Mouse (Mus musculus) heart, embryonic 10.5 days (tissue): ENCODE measurements around the gene Bap1. TPM values are rescaled to one million over a fixed set of nuclear protein-coding genes. Genes with fewer than 3 reads are reported as not detected.

Experiments used
- DNase-seq: peaks from one replicate; pipeline ENCODE4 v3.0.0-alpha.2; 2017; ENCODE audit warnings: low spot score
- H3K27ac ChIP-seq: fragments of 300-500 bp; sonication (generic); 2 replicates; pipeline ENCODE4 v1.5.1; 2016; ENCODE audit warnings: mild to moderate bottlenecking
- H3K27me3 ChIP-seq: fragments of 300-500 bp; sonication (generic); 2 replicates; pipeline ENCODE4 v1.6.1; 2016; ENCODE audit warnings: mild to moderate bottlenecking; ENCODE audit not compliant: poor library complexity, insufficient read depth, severe bottlenecking
- H3K36me3 ChIP-seq: fragments of 300-500 bp; sonication (generic); 2 replicates; pipeline ENCODE4 v1.6.1; 2016; ENCODE audit warnings: mild to moderate bottlenecking, moderate library complexity
- H3K4me1 ChIP-seq: fragments of 300-500 bp; sonication (generic); 2 replicates; pipeline ENCODE4 v1.6.1; 2016; ENCODE audit warnings: mild to moderate bottlenecking
- H3K4me3 ChIP-seq: fragments of 300-500 bp; sonication (generic); 2 replicates; pipeline ENCODE4 v1.5.1; 2016; ENCODE audit warnings: mild to moderate bottlenecking, moderate library complexity
- H3K9me3 ChIP-seq: fragments of 300-500 bp; sonication (generic); 2 replicates; pipeline ENCODE4 v1.6.1; 2016; ENCODE audit warnings: mild to moderate bottlenecking, moderate library complexity
- WGBS: fragments of 180-500 bp; shearing (Covaris S2); methylation state at CpG from one replicate; pipeline ENCODE4 v1.1.7; 2016; 5-methylcytosine and 5-hydroxymethylcytosine counted together
- polyA plus RNA-seq: library from polyadenylated mRNA; unstranded; fragments of >200 nt; fragmentation: Nextera tagmentation; extraction: Ambion mirVana; gene quantifications from 2 replicates; pipeline ENCODE4 v1.2.1, GENCODE M21; 2016

Gene Bap1
- polyA plus RNA-seq, 1 experiment from 2014 or later: 80.7 TPM

DNA sequence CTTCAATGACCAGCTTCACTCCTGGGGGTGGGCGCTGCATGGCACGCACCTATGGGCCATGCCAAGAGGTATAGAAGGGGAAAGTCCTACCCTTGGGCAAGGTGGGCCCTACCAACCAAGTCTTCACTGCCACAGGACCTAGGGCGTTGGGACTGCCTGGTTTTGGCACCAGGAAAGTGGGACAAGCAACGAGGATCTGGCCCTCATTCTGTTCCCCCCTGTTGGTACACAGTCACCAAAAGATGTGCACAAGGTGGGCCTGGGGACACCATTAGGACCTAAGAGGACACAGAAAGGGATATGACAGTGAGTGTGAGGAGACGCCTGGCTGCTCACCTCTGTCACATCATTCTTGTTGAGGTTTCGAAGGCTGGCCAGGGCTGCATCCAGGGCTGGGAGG, 19.9 kb downstream of the Bap1 start:
- 89% methylated on average over 6 of the region's 6 CpGs for WGBS

DNA sequence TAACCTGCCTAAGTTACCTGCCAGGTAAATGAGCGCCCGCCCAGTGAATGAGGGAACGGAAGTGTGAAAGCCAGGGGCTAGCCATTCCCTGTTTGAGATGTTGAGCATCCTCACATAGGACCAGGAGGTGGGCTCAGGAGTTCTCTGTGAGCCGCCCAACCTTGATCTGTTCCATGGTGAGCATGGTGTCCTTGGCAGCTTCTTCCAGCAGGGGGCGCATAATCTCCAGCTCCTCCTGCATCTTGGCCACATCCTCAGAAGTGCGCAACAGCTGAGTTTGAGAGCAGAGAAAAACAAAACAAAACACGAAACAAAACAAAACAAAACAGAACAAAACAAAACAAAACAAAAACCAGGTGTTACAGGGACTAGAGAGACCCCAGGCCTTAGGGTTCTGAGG, 20.9 kb downstream of the Bap1 start:
- DNase-seq: no peak
- WGBS: 24% methylated on average over 7 of the region's 7 CpGs

More for the DNA sequence above, 19.9 kb downstream of the Bap1 start:
- peaks cover 28% of the 10 kb centered on the region; the same call in 1 of the 2 replicates for H3K27me3 ChIP-seq
- H3K4me1 ChIP-seq: peaks cover 13% of the 10 kb centered on the region
- H3K27ac ChIP-seq: no peak overlapping the region
- DNase-seq: no peak
- H3K36me3 ChIP-seq: no peaks in the 10 kb centered on the region
- H3K4me3 ChIP-seq: no peak overlapping the region
- no peaks in the 10 kb centered on the region for H3K9me3 ChIP-seq

DNA sequence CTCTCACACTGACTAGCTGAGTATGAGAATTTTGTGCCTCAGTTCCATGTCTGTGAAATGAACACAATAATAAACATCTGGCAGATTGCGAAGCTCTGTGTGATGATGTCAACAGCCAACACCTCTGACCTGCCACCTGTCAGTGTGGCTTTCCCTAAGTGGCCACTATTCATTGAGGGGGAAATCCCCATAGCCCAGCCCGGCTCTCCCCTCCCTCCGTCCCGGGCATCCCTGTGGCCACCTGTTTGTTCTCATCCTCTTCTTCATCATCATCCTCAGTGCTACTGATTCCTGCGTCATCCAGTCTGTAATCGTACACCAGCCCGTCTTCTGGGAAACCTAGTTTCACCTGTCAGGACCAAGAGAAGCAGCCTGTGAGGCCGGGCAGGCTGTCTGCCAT, 34.5 kb downstream of the Bap1 start:
- no peak overlapping the region for H3K4me3 ChIP-seq
- 79% methylated on average over 8 of the region's 8 CpGs for WGBS
- no peaks in the 10 kb centered on the region for H3K36me3 ChIP-seq
- no peaks in the 10 kb centered on the region for H3K9me3 ChIP-seq
- no peak overlapping the region for H3K27ac ChIP-seq
- peaks cover 39% of the 10 kb centered on the region for H3K27me3 ChIP-seq
- peaks cover 13% of the 10 kb centered on the region; the same call in 1 of the 2 replicates for H3K4me1 ChIP-seq
- DNase-seq: no peak

More for the DNA sequence above, 20.9 kb downstream of the Bap1 start:
- no peak overlapping the region for H3K4me3 ChIP-seq
- H3K36me3 ChIP-seq: no peaks in the 10 kb centered on the region
- H3K4me1 ChIP-seq: peaks cover 13% of the 10 kb centered on the region
- H3K27me3 ChIP-seq: peaks cover 28% of the 10 kb centered on the region; the same call in 1 of the 2 replicates
- H3K27ac ChIP-seq: no peak overlapping the region
- H3K9me3 ChIP-seq: no peaks in the 10 kb centered on the region

Other genes starting within 250 kb of the Bap1 start
- gene Spcs1, start 249.8 kb upstream of the Bap1 start, polyA plus RNA-seq: 290 and 338 TPM in 2 replicates
- 121 and 132 TPM in 2 replicates for gene Pbrm1, start 232.3 kb upstream of the Bap1 start, polyA plus RNA-seq
- 85.5 and 133 TPM in 2 replicates for gene Gnl3, start 232.3 kb upstream of the Bap1 start, polyA plus RNA-seq
- 66.2 and 73.3 TPM in 2 replicates for gene Smim4, start 122.5 kb upstream of the Bap1 start, polyA plus RNA-seq
- 422 and 507 TPM in 2 replicates for gene Nt5dc2, start 120.4 kb upstream of the Bap1 start, polyA plus RNA-seq
- 28.9 and 30.2 TPM in 2 replicates for gene Stab1, start 82.8 kb upstream of the Bap1 start, polyA plus RNA-seq
- 1,899 and 2,942 TPM in 2 replicates for gene Tnnc1, start 43.1 kb upstream of the Bap1 start, polyA plus RNA-seq
- gene Nisch, start 34.5 kb upstream of the Bap1 start, polyA plus RNA-seq: 457 and 500 TPM in 2 replicates
- 0.47 and 0.54 TPM in 2 replicates for gene Sema3g, start 33.6 kb upstream of the Bap1 start, polyA plus RNA-seq
- gene Phf7, start 133 bp upstream of the Bap1 start, polyA plus RNA-seq: 8.4 and 11.8 TPM in 2 replicates
- 1.6 and 2.8 TPM in 2 replicates for gene Dnah1, start 72.4 kb downstream of the Bap1 start, polyA plus RNA-seq
- gene Capn7, start 85.2 kb downstream of the Bap1 start, polyA plus RNA-seq: 37.1 and 40.8 TPM in 2 replicates
- 26.5 and 30.1 TPM in 2 replicates for gene Sh3bp5, start 184.6 kb downstream of the Bap1 start, polyA plus RNA-seq
- gene Eaf1, start 242.9 kb downstream of the Bap1 start, polyA plus RNA-seq: 22.3 and 25.7 TPM in 2 replicates
- gene Mettl6, start 243.6 kb downstream of the Bap1 start, polyA plus RNA-seq: 52.7 and 64.4 TPM in 2 replicates